Mouse (Mus musculus) kidney, adult 2 months (tissue): ENCODE measurements around the gene Tm7sf2. TPM values are rescaled to one million over a fixed set of nuclear protein-coding genes. Genes with fewer than 3 reads are reported as not detected.

ENCODE experiments used
- DNase-seq: peaks from one replicate; pipeline ENCODE4 v3.0.0; 2021
- H3K27ac ChIP-seq: fragments of 200-500 bp; 2 replicates; pipeline ENCODE4 v1.5.1; 2012; ENCODE audit warnings: low read depth, low read length, control low read depth, inconsistent platforms; ENCODE audit not compliant: insufficient read depth
- H3K27me3 ChIP-seq: fragments of 200-500 bp; replicated peaks from 2 replicates; pipeline ENCODE4 v1.6.1; 2012; ENCODE audit warnings: mild to moderate bottlenecking, moderate library complexity, low read length, inconsistent platforms; ENCODE audit not compliant: control insufficient read depth, insufficient read depth
- H3K36me3 ChIP-seq: fragments of 200-500 bp; 2 replicates; pipeline ENCODE4 v1.6.1; 2012; ENCODE audit warnings: mild to moderate bottlenecking, moderate library complexity, low read length, inconsistent platforms; ENCODE audit not compliant: control insufficient read depth, insufficient read depth
- H3K4me1 ChIP-seq: fragments of 200-500 bp; 2 replicates; pipeline ENCODE4 v1.6.1; 2011; ENCODE audit warnings: low read length; ENCODE audit not compliant: control insufficient read depth, insufficient read depth
- H3K4me3 ChIP-seq: fragments of 200-500 bp; 2 replicates; pipeline ENCODE4 v1.5.1; 2011; ENCODE audit warnings: mild to moderate bottlenecking, low read depth, low read length, control low read depth; ENCODE audit not compliant: insufficient read depth
- CTCF ChIP-seq: fragments of 200-500 bp; conservative IDR thresholded peaks from 2 replicates; pipeline ENCODE4 v1.5.1; 2011; ENCODE audit warnings: low read depth, mild to moderate bottlenecking, control low read depth, low read length, moderate library complexity, mixed read lengths; ENCODE audit not compliant: insufficient read depth, insufficient read length
- POLR2A ChIP-seq: fragments of 200-500 bp; IDR thresholded peaks from one replicate; pipeline ENCODE4 v1.6.1; 2011; ENCODE audit warnings: low read depth, low read length, control low read depth
- WGBS: fragments of 180-500 bp; shearing (Covaris S2); methylation state at CpG from one replicate; pipeline ENCODE4 v1.1.7; 2018; 5-methylcytosine and 5-hydroxymethylcytosine counted together
- polyA plus RNA-seq: library from polyadenylated mRNA; depleted of rRNA; stranded (reverse); fragments of >200 nt; gene quantifications from 2 replicates; pipeline ENCODE4 v1.2.3, GENCODE M21; 2012

Tm7sf2 gene
- polyA plus RNA-seq, 1 experiment = 31.2 TPM

DNA sequence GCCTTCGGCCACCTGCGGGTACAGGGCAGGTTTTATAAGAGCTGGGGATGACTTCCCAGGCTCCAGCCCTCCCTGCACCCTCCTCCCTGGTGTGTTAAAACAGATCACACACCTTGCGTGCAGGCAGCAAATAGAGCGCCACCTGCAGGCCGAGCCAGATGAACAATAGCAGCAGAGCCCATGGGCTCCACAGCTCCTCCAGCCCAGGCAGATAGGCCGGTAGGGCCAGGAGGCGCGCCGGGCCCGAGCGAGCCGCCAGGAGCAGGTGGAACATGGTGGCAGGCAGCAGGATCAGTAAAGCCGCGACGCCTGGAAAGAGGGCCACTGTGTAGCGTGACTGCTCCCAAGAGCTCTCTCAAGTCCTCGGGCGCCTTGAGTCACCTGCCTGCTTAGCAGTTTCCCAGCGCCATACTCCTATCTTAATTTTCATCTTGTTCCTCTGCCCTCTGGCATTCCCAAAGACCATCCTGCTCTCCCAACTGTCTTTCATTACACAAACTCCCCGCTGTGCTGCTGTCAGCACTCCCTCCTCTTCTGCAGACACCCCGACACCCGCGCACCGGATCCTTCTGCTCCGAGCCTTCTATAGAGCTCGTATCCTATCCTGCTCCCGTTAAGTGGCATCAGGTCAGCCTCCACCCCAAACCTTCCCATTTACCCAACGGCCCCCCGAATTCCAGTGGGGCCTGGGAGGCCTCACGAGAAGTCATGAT is 1.0 kb downstream of the Tm7sf2 start:
- Histone ChIP-seq H3K27ac (no peak overlapping the region), H3K4me3 (peak overlapping the region; percentile 37), H3K36me3 (no peaks in the 10 kb centered on the region; the same call in 1 of the 2 replicates), H3K4me1 (peaks cover 16% of the 10 kb centered on the region), H3K27me3 (no peaks in the 10 kb centered on the region)
- under 1% methylated on average over 30 of the region's 30 CpGs for WGBS
- TF ChIP-seq CTCF (peak; percentile 90), POLR2A (no peak)
- peak; percentile 84 for DNase-seq

DNA sequence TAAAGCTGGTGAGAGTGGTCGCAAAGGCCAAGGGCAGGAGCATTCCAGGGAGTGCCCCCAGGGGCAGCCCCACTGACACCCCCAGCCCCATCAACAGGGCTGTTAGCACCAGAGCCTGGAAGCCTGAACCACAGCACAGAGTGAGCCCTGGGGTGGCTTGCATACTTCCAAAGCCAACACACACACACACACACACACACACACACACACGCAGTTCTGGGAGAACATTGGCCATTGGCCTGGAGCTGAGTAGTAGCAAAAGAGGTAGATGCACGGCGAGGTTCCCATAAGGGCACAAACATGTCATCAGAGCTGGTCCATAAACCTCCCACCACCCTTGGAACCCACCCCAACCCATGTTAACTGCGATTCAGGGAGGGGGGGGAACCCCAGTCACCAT is 1.6 kb downstream of the Tm7sf2 start:
- H3K4me1 ChIP-seq = peaks cover 18% of the 10 kb centered on the region
- TF ChIP-seq POLR2A (no peak), CTCF (no peak)
- no peaks in the 10 kb centered on the region; the same call in 1 of the 2 replicates for H3K36me3 ChIP-seq
- H3K27me3 ChIP-seq = no peaks in the 10 kb centered on the region
- 38% methylated on average over 5 of the region's 5 CpGs for WGBS
- no peak for DNase-seq
- H3K4me3 ChIP-seq = 0 out of 2 replicates have a peak overlapping the region, but pooled peaks have one; percentile 37
- H3K27ac ChIP-seq = no peak overlapping the region

DNA sequence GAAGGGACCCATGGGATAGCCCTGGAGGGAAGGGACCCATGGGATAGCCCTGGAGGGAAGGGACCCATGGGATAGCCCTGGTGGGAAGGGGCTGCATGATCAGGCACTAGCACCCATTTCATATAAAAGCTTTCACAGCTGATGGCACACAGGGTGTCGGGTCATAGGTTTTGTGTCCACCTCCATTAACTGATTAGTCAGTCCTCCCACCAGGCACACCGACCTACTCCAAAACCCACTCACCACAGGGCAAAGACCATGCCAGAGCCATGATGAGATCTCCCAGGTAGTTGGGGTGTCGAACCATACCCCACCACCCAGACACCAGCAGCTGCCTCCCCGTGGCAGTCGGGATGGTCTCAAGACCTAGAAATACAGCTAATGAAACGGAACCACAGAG is 5.1 kb downstream of the Tm7sf2 start:
- 85% methylated on average over 6 of the region's 6 CpGs for WGBS
- DNase-seq = no peak
- H3K4me1 ChIP-seq = peaks cover 22% of the 10 kb centered on the region
- TF ChIP-seq CTCF (no peak), POLR2A (no peak)
- H3K36me3 ChIP-seq = no peaks in the 10 kb centered on the region
- H3K27me3 ChIP-seq = no peaks in the 10 kb centered on the region
- H3K27ac ChIP-seq = no peak overlapping the region
- no peak overlapping the region for H3K4me3 ChIP-seq

DNA sequence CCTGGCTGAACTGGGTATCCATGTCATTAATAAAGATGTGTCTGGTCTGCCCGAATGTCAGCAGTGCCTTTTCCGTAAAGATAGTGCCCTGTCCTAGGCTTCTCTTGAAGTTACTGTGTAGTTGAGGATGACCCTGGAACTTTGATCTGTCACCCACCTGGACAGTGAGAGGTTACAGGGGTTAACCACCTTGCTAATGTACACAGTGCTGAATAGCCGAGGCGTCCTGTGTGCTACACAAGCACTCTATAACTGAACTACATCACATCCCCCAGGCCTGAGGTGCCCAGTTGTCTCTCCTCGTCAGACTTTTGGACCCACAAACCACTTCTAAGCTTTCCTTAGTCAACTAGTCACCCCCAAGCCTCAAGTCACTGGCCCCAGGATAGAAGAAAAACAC is 5.8 kb downstream of the Tm7sf2 start:
- Histone ChIP-seq H3K4me3 (peak overlapping the region; percentile 92), H3K36me3 (no peaks in the 10 kb centered on the region), H3K4me1 (peaks cover 22% of the 10 kb centered on the region), H3K27me3 (no peaks in the 10 kb centered on the region), H3K27ac (no peak overlapping the region)
- DNase-seq = no peak
- TF ChIP-seq POLR2A (no peak), CTCF (no peak)
- WGBS = 34% methylated on average over 5 of the region's 5 CpGs

DNA sequence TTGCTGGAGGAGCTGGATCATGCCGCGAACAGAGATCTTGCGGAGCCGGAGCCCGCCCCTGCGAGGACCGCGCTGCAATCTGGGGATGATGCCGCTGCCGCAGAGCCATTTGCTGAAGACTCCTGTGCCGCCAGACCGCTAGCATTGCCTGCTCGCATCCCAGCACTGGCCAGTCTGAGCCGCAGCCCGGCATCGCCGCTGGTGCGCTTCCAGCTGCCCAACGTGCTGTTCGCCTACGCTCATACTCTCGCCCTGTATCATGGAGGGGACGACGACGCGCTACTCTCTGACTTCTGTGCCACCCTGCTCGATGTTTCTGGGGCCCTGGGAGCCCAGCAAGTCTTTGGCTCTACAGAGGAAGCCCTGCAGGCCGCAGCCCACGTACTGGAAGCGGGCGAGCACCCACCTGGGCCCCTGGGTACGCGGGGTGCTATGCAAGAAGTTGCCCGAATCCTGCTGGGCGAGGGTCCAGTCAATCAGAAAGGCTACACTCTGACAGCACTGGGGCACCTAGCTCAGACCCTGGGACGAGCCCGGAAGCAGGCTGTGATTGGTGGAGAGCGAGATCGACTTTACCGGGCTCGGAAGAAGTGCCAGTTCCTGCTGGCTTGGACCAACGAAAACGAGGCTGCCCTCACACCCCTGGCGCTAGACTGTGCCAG is 6.4 kb downstream of the Tm7sf2 start:
- peak; percentile 57 for DNase-seq
- no peaks in the 10 kb centered on the region for H3K27me3 ChIP-seq
- peak overlapping the region; percentile 92 for H3K4me3 ChIP-seq
- H3K36me3 ChIP-seq = no peaks in the 10 kb centered on the region
- peaks cover 16% of the 10 kb centered on the region for H3K4me1 ChIP-seq
- peak overlapping the region; percentile 67 for H3K27ac ChIP-seq
- TF ChIP-seq POLR2A = no peak
- TF ChIP-seq CTCF = no peak
- WGBS = under 1% methylated on average over 44 of the region's 44 CpGs

DNA sequence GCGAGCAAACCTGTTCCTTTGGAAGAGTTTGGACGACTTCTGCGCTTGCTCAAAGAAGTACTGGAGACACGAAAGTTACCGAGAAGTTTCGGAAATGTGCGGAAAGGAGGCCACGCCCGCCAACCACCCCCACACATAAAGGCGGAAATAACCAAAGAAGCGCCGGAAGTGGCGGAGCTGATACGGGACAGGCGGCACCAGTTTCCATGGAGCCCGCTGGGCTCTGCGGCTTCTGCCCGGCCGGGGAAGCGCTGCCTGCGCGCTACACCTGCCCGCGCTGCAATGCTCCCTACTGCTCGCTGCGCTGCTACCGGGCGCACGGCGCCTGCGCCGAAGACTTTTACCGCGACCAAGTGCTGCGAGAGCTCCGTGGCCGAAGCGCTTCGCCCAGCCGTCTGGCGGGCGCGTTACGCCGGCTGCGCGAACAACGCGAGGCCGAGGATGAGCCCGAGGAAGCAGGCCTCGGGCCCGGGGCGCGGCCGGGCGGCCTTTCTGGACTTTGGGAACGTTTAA is 7.1 kb downstream of the Tm7sf2 start, which contains the start of gene Znhit2:
Gene Znhit2 (plus strand): TSS at position 172 of the 513 bp plus-strand sequence.
- WGBS = under 1% methylated on average over 58 of the region's 58 CpGs
- Histone ChIP-seq H3K4me1 (peaks cover 14% of the 10 kb centered on the region), H3K27me3 (no peaks in the 10 kb centered on the region), H3K27ac (peak within 1 kb of the TSS; percentile 67), H3K4me3 (peak within 1 kb of the TSS; percentile 92), H3K36me3 (no peaks in the 10 kb centered on the region)
- DNase-seq = peak; percentile 98
- no peak for TF ChIP-seq CTCF
- peak; percentile 44 for TF ChIP-seq POLR2A

DNA sequence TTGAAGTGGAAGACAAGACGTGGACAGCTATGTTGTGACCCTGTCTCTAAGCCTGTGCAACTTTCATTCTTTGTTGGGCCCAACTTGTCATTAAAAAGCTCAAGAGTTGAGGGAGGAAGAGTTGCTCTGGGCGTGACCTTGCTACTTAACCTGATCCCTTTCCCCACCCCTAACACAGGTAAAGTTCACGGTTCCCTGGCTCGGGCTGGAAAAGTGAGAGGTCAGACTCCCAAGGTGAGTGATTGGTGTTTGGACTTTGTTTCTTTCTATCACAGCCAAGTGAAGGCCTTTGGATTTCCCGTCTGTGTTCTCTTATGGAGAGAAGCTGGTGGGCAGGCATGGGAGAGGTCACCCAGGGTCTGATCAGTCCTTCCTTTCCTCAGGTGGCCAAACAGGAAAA is 9.2 kb downstream of the Tm7sf2 start:
- WGBS = 43% methylated on average over 5 of the region's 5 CpGs
- TF ChIP-seq POLR2A = no peak
- TF ChIP-seq CTCF = no peak
- H3K36me3 ChIP-seq = no peaks in the 10 kb centered on the region
- peak overlapping the region; percentile 13; the same call in 1 of the 2 replicates for H3K27ac ChIP-seq
- H3K4me1 ChIP-seq = peaks cover 14% of the 10 kb centered on the region
- H3K27me3 ChIP-seq = no peaks in the 10 kb centered on the region
- DNase-seq = peak; percentile 60
- peak overlapping the region; percentile 83 for H3K4me3 ChIP-seq
